Mouse (Mus musculus): Measurements from ENCODE around the gene Ephb2.

DNA sequence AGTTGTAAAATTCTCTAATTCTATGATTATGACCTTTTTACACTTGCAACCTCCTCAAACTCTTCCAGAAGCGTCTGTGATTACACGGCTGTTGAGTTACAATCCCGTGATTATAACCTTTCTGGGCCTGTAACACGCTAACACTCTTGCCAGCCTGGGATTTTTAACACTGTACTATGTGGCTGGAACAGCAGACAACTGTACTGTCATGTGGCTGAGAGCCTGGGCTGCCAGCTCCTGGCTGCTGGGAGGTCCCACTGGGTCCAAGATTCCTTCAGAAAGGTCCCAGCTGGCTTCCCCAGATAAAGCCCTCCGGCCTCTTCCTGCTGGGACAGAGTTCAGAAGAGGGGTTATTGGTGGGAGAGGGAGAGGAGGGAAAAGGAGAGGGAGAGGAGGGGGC lies 104.0 kb downstream of the Ephb2 start:
- TF ChIP-seq CTCF (IDR thresholded peaks at IDR 0.05; ENCODE audit: low read depth, low read length) (no peak), POLR2A (IDR thresholded peaks at IDR 0.05; ENCODE audit: insufficient read depth, low read length) (no peak)
